Mouse (Mus musculus) ES-E14 (cell line): ENCODE data around the gene Avpr2. TPM values are rescaled to one million over a fixed set of nuclear protein-coding genes. Genes with fewer than 3 reads are reported as not detected.

Experiments
- DNase-seq: peaks from one replicate; pipeline ENCODE4 v3.0.0-alpha.2; 2013; ENCODE audit warnings: low read depth, low spot score
- H3K27ac ChIP-seq: 2 replicates; pipeline ENCODE4 v1.5.1; 2012; ENCODE audit warnings: low read depth, mild to moderate bottlenecking, low read length, moderate library complexity, mixed read lengths; ENCODE audit not compliant: poor library complexity, insufficient read depth, severe bottlenecking
- H3K36me3 ChIP-seq: 2 replicates; pipeline ENCODE4 v1.6.1; 2012; ENCODE audit warnings: mild to moderate bottlenecking, low read length, moderate library complexity, mixed read lengths; ENCODE audit not compliant: control insufficient read depth, poor library complexity, insufficient read depth, severe bottlenecking
- H3K4me1 ChIP-seq, 2 experiments: fragments of 150-350 bp in 1 of 2; sonication (generic) in 1 of 2; 2 replicates each; pipeline ENCODE4 v1.6.1; 2012; ENCODE audit warnings: low read length in 2 of 2, mild to moderate bottlenecking in 1 of 2, mixed read lengths in 1 of 2; ENCODE audit not compliant: control insufficient read depth in 2 of 2, insufficient read depth in 2 of 2, poor library complexity in 1 of 2
- H3K4me3 ChIP-seq, 2 experiments: fragments of 150-350 bp in 1 of 2; sonication (generic) in 1 of 2; 2 replicates each; pipeline ENCODE4 v1.5.1; 2012; ENCODE audit warnings: low read length in 2 of 2, low read depth in 1 of 2, mild to moderate bottlenecking in 1 of 2, mixed read lengths in 1 of 2; ENCODE audit not compliant: insufficient read depth in 1 of 2, poor library complexity in 1 of 2, severe bottlenecking in 1 of 2
- H3K9ac ChIP-seq: 2 replicates; pipeline ENCODE4 v1.6.1; 2012; ENCODE audit warnings: low read depth, mild to moderate bottlenecking, low read length, mixed read lengths; ENCODE audit not compliant: poor library complexity, insufficient read depth, severe bottlenecking
- H3K9me3 ChIP-seq: fragments of 150-350 bp; sonication (generic); 2 replicates; pipeline ENCODE4 v1.6.1; 2012; ENCODE audit warnings: low read depth, mild to moderate bottlenecking, low read length; ENCODE audit not compliant: control insufficient read depth, insufficient read depth
- CHD2 ChIP-seq: IDR thresholded peaks from 2 replicates; pipeline ENCODE4 v1.6.1; 2014; ENCODE audit warnings: mild to moderate bottlenecking, low read depth, low read length, inconsistent platforms
- HCFC1 ChIP-seq: IDR thresholded peaks from 2 replicates; pipeline ENCODE4 v1.6.1; 2012; ENCODE audit warnings: low read length, inconsistent platforms, borderline replicate concordance; ENCODE audit not compliant: insufficient read depth
- MAFK ChIP-seq: IDR thresholded peaks from 2 replicates; pipeline ENCODE4 v1.6.1; 2014; ENCODE audit warnings: mild to moderate bottlenecking, low read depth, low read length, inconsistent platforms; ENCODE audit not compliant: insufficient read depth
- ZC3H11A ChIP-seq: IDR thresholded peaks from 2 replicates; pipeline ENCODE4 v1.6.1; 2012; ENCODE audit warnings: low read depth, mild to moderate bottlenecking, inconsistent platforms, low read length, borderline replicate concordance
- ZNF384 ChIP-seq: IDR thresholded peaks from 2 replicates; pipeline ENCODE4 v1.6.1; 2012; ENCODE audit warnings: low read depth, low read length, inconsistent platforms
- in situ Hi-C, 2 experiments: fragments of 600-800 bp; cut with MboI; formaldehyde crosslinking; loops; one replicate each; pipeline ENCODE4 v1.15.1; 2025; ENCODE audit warnings: low sequenced_read_pairs in 2 of 2, inconsistent platforms in 1 of 2; ENCODE audit not compliant: unreplicated experiment in 2 of 2
- total RNA-seq: library from RNA; depleted of rRNA; stranded (reverse); fragments of 300-350 nt; gene quantifications from 2 replicates; pipeline ENCODE4 v1.2.3, GENCODE M21; 2012; rRNA removed

The Avpr2 gene
- total RNA-seq, 1 experiment = 0.04 TPM

DNA sequence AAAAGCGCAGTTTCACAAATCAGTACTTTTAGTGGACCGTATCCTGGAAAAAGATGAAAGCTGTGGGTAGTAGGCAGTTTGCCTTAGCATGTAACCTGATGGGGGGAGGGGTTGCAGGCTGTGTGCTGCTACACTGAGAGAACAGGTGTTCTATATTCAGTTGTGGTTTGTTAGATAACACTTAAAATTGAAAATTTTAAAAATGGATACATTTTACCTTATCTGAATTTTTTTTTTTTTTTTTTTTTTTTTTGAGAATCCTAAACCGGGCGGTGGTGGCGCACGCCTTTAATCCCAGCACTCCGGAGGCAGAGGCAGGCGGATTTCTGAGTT lies 30.6 kb downstream of the Avpr2 start:
- TF ChIP-seq ZNF384 (peak; percentile 80), ZC3H11A (no peak), CHD2 (no peak), MAFK (no peak)
- no peak for DNase-seq
- Histone ChIP-seq H3K9ac (peak overlapping the region; percentile 77), H3K9me3 (no peaks in the 10 kb centered on the region), H3K27ac (peak overlapping the region; percentile 66; the same call in 1 of the 2 replicates), H3K4me1 (no peaks in the 10 kb centered on the region), H3K4me3 (peak overlapping the region; percentile 76 to 97), H3K36me3 (peaks cover 17% of the 10 kb centered on the region)
- in situ Hi-C loops = no loop called here

DNA sequence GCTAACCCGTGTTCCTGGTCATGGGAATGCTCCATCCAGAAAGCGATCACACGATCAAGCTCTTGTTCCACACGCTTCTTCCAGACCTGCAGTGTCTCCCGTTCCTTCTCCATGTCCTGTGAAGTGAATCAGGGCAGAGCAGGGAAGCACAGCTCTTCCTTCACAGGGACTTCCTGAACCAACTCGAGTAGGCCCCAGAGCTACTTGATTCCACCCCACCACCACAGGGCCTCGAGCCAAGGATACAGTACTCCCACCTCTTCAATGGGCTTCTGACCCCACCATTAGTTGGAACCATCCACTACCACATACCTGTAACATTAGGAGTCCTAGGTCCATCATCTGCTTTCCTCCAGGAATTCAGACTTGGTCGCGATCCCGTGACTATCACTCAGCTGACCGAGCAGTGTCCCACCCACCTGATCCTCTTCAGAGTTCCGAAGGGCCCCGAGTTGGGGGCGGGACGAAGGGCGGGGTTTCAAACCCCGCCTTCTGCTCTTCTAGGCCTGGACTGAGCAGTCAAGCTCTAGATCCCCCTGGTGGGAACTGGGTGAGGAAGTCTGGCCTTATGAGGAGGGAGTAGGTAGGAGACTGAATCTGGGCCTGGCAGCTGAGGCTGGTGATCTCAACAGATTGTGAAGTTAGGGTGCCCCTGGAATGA lies 38.6 kb downstream of the Avpr2 start, which contains the start of gene Renbp:
Renbp (minus strand) TSS at position 449 of the 661 bp plus-strand sequence.
- Histone ChIP-seq H3K36me3 (peaks cover 18% of the 10 kb centered on the region), H3K9ac (peak within 1 kb of the TSS; percentile 65), H3K4me1 (peaks cover 4 to 7% of the 10 kb centered on the region in 2 experiments; a peak in 1 of 4 replicates), H3K27ac (peak within 1 kb of the TSS; percentile 71; the same call in 1 of the 2 replicates), H3K9me3 (no peaks in the 10 kb centered on the region), H3K4me3 (peak within 1 kb of the TSS; percentile 62 to 95)
- peak; percentile 75 for DNase-seq
- in situ Hi-C loops = no loop called here
- no peak for TF ChIP-seq MAFK
- TF ChIP-seq ZC3H11A = no peak
- TF ChIP-seq ZNF384 = no peak
- TF ChIP-seq CHD2 = no peak
- no peak for TF ChIP-seq HCFC1

DNA sequence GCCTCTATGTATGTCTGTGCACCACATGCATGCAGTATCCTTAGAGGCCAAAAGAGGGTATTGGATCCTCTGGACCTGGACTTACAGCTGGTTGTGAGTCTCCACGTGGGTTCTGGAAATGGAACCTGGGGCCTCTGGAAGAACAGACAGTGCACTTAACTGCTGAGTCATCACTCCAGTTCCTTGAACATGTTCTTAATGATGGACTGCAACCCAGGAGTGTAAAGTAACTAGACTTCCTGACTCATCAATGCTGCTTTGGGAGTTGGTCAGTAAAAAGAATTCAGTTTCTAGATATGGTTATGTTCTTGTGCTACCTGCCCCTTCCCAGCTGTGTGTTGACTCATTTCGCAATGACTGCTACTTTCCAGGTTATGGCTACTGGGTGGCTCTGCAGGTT lies 40.0 kb downstream of the Avpr2 start:
- no peak overlapping the region for H3K27ac ChIP-seq
- in situ Hi-C loops = no loop called here

DNA sequence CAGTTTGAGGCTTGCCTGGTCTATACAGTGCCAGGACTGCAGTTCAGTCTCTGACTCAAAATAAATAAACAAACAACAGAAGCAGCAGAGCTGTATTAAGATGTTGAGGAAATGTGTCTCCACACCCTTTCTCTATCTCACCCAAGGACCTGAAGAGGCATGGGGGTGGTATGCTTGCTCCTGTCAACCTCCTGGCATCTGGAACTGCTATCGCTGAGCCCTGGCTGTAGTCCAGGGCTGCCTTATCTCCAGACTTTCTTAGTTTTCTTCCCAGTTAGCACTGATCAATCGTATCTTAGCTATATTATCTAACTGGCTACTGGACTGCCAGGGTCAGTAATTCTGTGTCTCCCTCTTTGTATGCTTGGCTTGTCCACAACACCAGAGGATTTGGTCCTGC lies 50.0 kb downstream of the Avpr2 start:
- Histone ChIP-seq H3K9me3 (no peaks in the 10 kb centered on the region), H3K4me3 (no peak overlapping the region), H3K36me3 (peaks cover 36% of the 10 kb centered on the region), H3K9ac (no peak overlapping the region), H3K4me1 (no peaks in the 10 kb centered on the region), H3K27ac (no peak overlapping the region)
- DNase-seq = no peak
- in situ Hi-C loops = no loop called here
- TF ChIP-seq MAFK (no peak), ZNF384 (no peak), CHD2 (no peak), HCFC1 (no peak), ZC3H11A (no peak)

More for the DNA sequence above, 40.0 kb downstream of the Avpr2 start:
- peaks cover 4 to 7% of the 10 kb centered on the region in 2 experiments; a peak in 1 of 4 replicates for H3K4me1 ChIP-seq
- peaks cover 13% of the 10 kb centered on the region for H3K36me3 ChIP-seq
- no peaks in the 10 kb centered on the region for H3K9me3 ChIP-seq
- no peak overlapping the region for H3K9ac ChIP-seq
- DNase-seq = no peak
- H3K4me3 ChIP-seq = no peak overlapping the region
- TF ChIP-seq MAFK (peak; percentile 85), ZNF384 (no peak)

DNA sequence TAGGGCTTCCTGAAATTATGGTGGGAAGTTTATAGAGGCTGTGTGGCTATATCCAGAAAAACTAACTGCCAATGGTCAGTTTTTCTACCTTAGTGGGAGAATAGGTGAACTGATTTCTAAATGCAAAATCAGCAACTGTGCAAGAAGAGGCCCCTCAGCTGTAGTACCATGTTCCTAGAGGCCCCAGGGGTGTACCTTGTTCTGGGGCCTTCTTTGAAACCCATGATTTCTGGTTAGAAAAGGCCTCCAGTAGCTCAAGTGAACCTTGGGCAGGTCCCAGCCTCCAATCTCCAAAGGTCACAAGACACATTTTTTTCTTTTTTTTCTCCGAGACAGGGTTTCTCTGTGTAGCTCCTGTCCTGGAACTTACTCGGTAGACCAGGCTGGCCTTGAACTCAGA lies 50.4 kb downstream of the Avpr2 start:
- TF ChIP-seq ZNF384 (no peak), MAFK (no peak), HCFC1 (no peak), ZC3H11A (no peak), CHD2 (no peak)
- H3K9ac ChIP-seq = no peak overlapping the region
- in situ Hi-C loops = no loop called here
- H3K4me3 ChIP-seq = no peak overlapping the region
- peaks cover 41% of the 10 kb centered on the region for H3K36me3 ChIP-seq
- DNase-seq = no peak
- H3K27ac ChIP-seq = no peak overlapping the region
- no peaks in the 10 kb centered on the region for H3K4me1 ChIP-seq
- H3K9me3 ChIP-seq = no peaks in the 10 kb centered on the region

Other genes starting within 250 kb of the Avpr2 start
- gene Pnck, start 232.0 kb upstream of the Avpr2 start, total RNA-seq = 2.0 and 4.9 TPM in 2 replicates
- 83.4 and 133 TPM in 2 replicates for gene Slc6a8, start 219.0 kb upstream of the Avpr2 start, total RNA-seq
- gene Bcap31, start 175.9 kb upstream of the Avpr2 start, total RNA-seq = 246 and 314 TPM in 2 replicates
- gene Abcd1, start 175.5 kb upstream of the Avpr2 start, total RNA-seq = 4.2 and 5.0 TPM in 2 replicates
- 0.27 and 0.32 TPM in 2 replicates for gene Plxnb3, start 135.0 kb upstream of the Avpr2 start, total RNA-seq
- 1.2 and 1.5 TPM in 2 replicates for gene Srpk3, start 117.7 kb upstream of the Avpr2 start, total RNA-seq
- 169 and 194 TPM in 2 replicates for gene Idh3g, start 105.2 kb upstream of the Avpr2 start, total RNA-seq
- gene Ssr4, start 105.1 kb upstream of the Avpr2 start, total RNA-seq = 290 and 294 TPM in 2 replicates
- gene Pdzd4, start 67.1 kb upstream of the Avpr2 start, total RNA-seq = 55.2 and 97.6 TPM in 2 replicates
- gene L1cam, start 4.0 kb downstream of the Avpr2 start, total RNA-seq = 6.0 TPM in 2 replicates
- 3.5 and 7.7 TPM in 2 replicates for gene Arhgap4, start 29.8 kb downstream of the Avpr2 start, total RNA-seq
- gene Naa10, start 29.8 kb downstream of the Avpr2 start, total RNA-seq = 142 and 145 TPM in 2 replicates
- gene Renbp, start 38.7 kb downstream of the Avpr2 start, total RNA-seq = 33.4 and 36.8 TPM in 2 replicates
- gene Hcfc1, start 74.3 kb downstream of the Avpr2 start, total RNA-seq = 89.6 and 95.7 TPM in 2 replicates
- 35.9 and 49.0 TPM in 2 replicates for gene Irak1, start 131.8 kb downstream of the Avpr2 start, total RNA-seq
- gene Opn1mw, start 235.4 kb downstream of the Avpr2 start, total RNA-seq = not detected in 2 replicates
- 9.6 and 10.4 TPM in 2 replicates for gene Mecp2, start 243.3 kb downstream of the Avpr2 start, total RNA-seq